Mouse (Mus musculus) R1 (cell line): Measurements from ENCODE around the gene Rbfox2.
"Not testable (repeated sequence)": the region's sequence is repeated elsewhere in the genome, so short reads cannot be mapped to it uniquely, and the experiment has no call there.

ENCODE experiments used
- DNase-seq: peaks from one replicate; pipeline ENCODE4 v3.0.0-alpha.2; 2018; ENCODE audit warnings: low read depth, low spot score

Rbfox2 gene

GRCm38 (mm10) chr15:77306547-77307261 is at the start of gene Rbfox2:
Rbfox2 (minus strand) TSS chr15:77307004.
- peak; percentile 99 for DNase-seq

- peak; percentile 94 for DNase-seq
Measured at GRCm38 (mm10) chr15:77356248-77356810, 49.5 kb upstream of the Rbfox2 start.

- peak; percentile 91 for DNase-seq
Measured at GRCm38 (mm10) chr15:77354848-77355551, 48.2 kb upstream of the Rbfox2 start.

GRCm38 (mm10) chr15:77354496-77354847 is 47.7 kb upstream of the Rbfox2 start:
- no peak for DNase-seq

GRCm38 (mm10) chr15:77353764-77354163 is 47.0 kb upstream of the Rbfox2 start:
- no peak for DNase-seq

GRCm38 (mm10) chr15:77352863-77353262 is 46.1 kb upstream of the Rbfox2 start:
- DNase-seq = peak; percentile 63

GRCm38 (mm10) chr15:77350117-77350516 is 43.3 kb upstream of the Rbfox2 start:
- DNase-seq = peak; percentile 52

- peak; percentile 55 for DNase-seq
Measured at GRCm38 (mm10) chr15:77348146-77348545, 41.3 kb upstream of the Rbfox2 start.

GRCm38 (mm10) chr15:77344127-77345125 is 37.6 kb upstream of the Rbfox2 start:
- DNase-seq = peak; percentile 59

- DNase-seq = peak; percentile 84
Measured at GRCm38 (mm10) chr15:77343527-77344091, 36.8 kb upstream of the Rbfox2 start.

- no peak for DNase-seq
Measured at GRCm38 (mm10) chr15:77342962-77343526, 36.2 kb upstream of the Rbfox2 start.

- peak; percentile 78 for DNase-seq
Measured at GRCm38 (mm10) chr15:77342005-77342404, 35.2 kb upstream of the Rbfox2 start.

- DNase-seq = no peak
Measured at GRCm38 (mm10) chr15:77340581-77340980, 33.8 kb upstream of the Rbfox2 start.

- DNase-seq = no peak
Measured at GRCm38 (mm10) chr15:77338924-77339429, 32.2 kb upstream of the Rbfox2 start.

- peak; percentile 95 for DNase-seq
Measured at GRCm38 (mm10) chr15:77338451-77338850, 31.6 kb upstream of the Rbfox2 start.

GRCm38 (mm10) chr15:77337926-77338325 is 31.1 kb upstream of the Rbfox2 start:
- no peak for DNase-seq

- DNase-seq = peak; percentile 85
Measured at GRCm38 (mm10) chr15:77336968-77337341, 30.2 kb upstream of the Rbfox2 start.

GRCm38 (mm10) chr15:77336287-77336967 is 29.6 kb upstream of the Rbfox2 start:
- peak; percentile 99 for DNase-seq

GRCm38 (mm10) chr15:77335185-77335584 is 28.4 kb upstream of the Rbfox2 start:
- not testable (repeated sequence) for DNase-seq
